Mouse (Mus musculus): ENCODE measurements around the gene Cyyr1. TPM values are rescaled to one million over a fixed set of nuclear protein-coding genes. Genes with fewer than 3 reads are reported as not detected.

The Cyyr1 gene
- polyA plus RNA-seq, 1 experiment from 2014 or later: 4.9 TPM

- H3K4me1 ChIP-seq: no peaks in the 10 kb centered on the region
- H3K9me3 ChIP-seq (replicated peaks): no peaks in the 10 kb centered on the region
- no peak for DNase-seq (ENCODE audit: low spot score)
- WGBS: 85% methylated on average over 3 of the region's 3 CpGs
- no peak overlapping the region for H3K4me3 ChIP-seq
- H3K27me3 ChIP-seq (ENCODE audit: low read depth, poor library complexity, severe bottlenecking): no peaks in the 10 kb centered on the region
- H3K36me3 ChIP-seq: no peaks in the 10 kb centered on the region
- no peak overlapping the region for H3K27ac ChIP-seq (replicated peaks)
These were observed 107.4 kb downstream of the Cyyr1 start for GRCm38 (mm10) chr16:85445801-85446200.

- Histone ChIP-seq H3K4me1 (no peaks in the 10 kb centered on the region), H3K27me3 (ENCODE audit: low read depth, poor library complexity, severe bottlenecking) (no peaks in the 10 kb centered on the region), H3K27ac (replicated peaks) (no peak overlapping the region), H3K4me3 (no peak overlapping the region), H3K36me3 (no peaks in the 10 kb centered on the region), H3K9me3 (replicated peaks) (no peaks in the 10 kb centered on the region)
- 59% methylated on average over 2 of the region's 2 CpGs for WGBS
- DNase-seq (ENCODE audit: low spot score): no peak
These were observed 117.8 kb downstream of the Cyyr1 start for GRCm38 (mm10) chr16:85435427-85435826.

- H3K27me3 ChIP-seq (ENCODE audit: low read depth, poor library complexity, severe bottlenecking): no peaks in the 10 kb centered on the region
- no peak overlapping the region for H3K27ac ChIP-seq (replicated peaks)
- no peaks in the 10 kb centered on the region for H3K36me3 ChIP-seq
- no peaks in the 10 kb centered on the region for H3K9me3 ChIP-seq (replicated peaks)
- no peaks in the 10 kb centered on the region for H3K4me1 ChIP-seq
- no peak overlapping the region for H3K4me3 ChIP-seq
- no peak for DNase-seq (ENCODE audit: low spot score)
- 50% methylated on average over 3 of the region's 3 CpGs for WGBS
These were observed 124.0 kb downstream of the Cyyr1 start for GRCm38 (mm10) chr16:85429173-85429572.

GRCm38 (mm10) chr16:85422889-85423288, 130.3 kb downstream of the Cyyr1 start:
- no peak for DNase-seq (ENCODE audit: low spot score)
- H3K36me3 ChIP-seq: no peaks in the 10 kb centered on the region
- 78% methylated on average over 2 of the region's 2 CpGs for WGBS

GRCm38 (mm10) chr16:85415415-85415814, 137.8 kb downstream of the Cyyr1 start:
- no peak for DNase-seq (ENCODE audit: low spot score)
- no peaks in the 10 kb centered on the region for H3K36me3 ChIP-seq
- 89% methylated on average over 3 of the region's 3 CpGs for WGBS
- H3K27ac ChIP-seq (replicated peaks): no peak overlapping the region
- no peaks in the 10 kb centered on the region for H3K9me3 ChIP-seq (replicated peaks)
- no peak overlapping the region for H3K4me3 ChIP-seq
- no peaks in the 10 kb centered on the region for H3K4me1 ChIP-seq
- no peaks in the 10 kb centered on the region for H3K27me3 ChIP-seq (ENCODE audit: low read depth, poor library complexity, severe bottlenecking)

More at GRCm38 (mm10) chr16:85422889-85423288, 130.3 kb downstream of the Cyyr1 start:
- no peak overlapping the region for H3K27ac ChIP-seq (replicated peaks)
- H3K4me1 ChIP-seq: no peaks in the 10 kb centered on the region
- H3K4me3 ChIP-seq: no peak overlapping the region
- H3K9me3 ChIP-seq (replicated peaks): no peaks in the 10 kb centered on the region
- no peaks in the 10 kb centered on the region for H3K27me3 ChIP-seq (ENCODE audit: low read depth, poor library complexity, severe bottlenecking)

- Histone ChIP-seq H3K4me3 (no peak overlapping the region), H3K27ac (replicated peaks) (no peak overlapping the region), H3K36me3 (no peaks in the 10 kb centered on the region), H3K27me3 (ENCODE audit: low read depth, poor library complexity, severe bottlenecking) (no peaks in the 10 kb centered on the region), H3K4me1 (peaks cover 9% of the 10 kb centered on the region), H3K9me3 (replicated peaks) (no peaks in the 10 kb centered on the region)
- WGBS: 45% methylated on average over 4 of the region's 4 CpGs
- peak; percentile 16 for DNase-seq (ENCODE audit: low spot score)
These were observed 159.7 kb downstream of the Cyyr1 start for GRCm38 (mm10) chr16:85393430-85393948.

- Histone ChIP-seq H3K9me3 (replicated peaks) (no peaks in the 10 kb centered on the region), H3K27me3 (ENCODE audit: low read depth, poor library complexity, severe bottlenecking) (no peaks in the 10 kb centered on the region), H3K27ac (replicated peaks) (no peak overlapping the region), H3K4me1 (no peaks in the 10 kb centered on the region), H3K4me3 (no peak overlapping the region), H3K36me3 (no peaks in the 10 kb centered on the region)
- WGBS: 70% methylated on average over 5 of the region's 5 CpGs
- DNase-seq (ENCODE audit: low spot score): no peak
These were observed 166.4 kb downstream of the Cyyr1 start for GRCm38 (mm10) chr16:85386801-85387200.

Other genes starting within 250 kb of the Cyyr1 start
- 15.2 and 17.7 TPM in 2 replicates for gene Adamts1, start 249.7 kb upstream of the Cyyr1 start, polyA plus RNA-seq (2016; fragmentation: Nextera tagmentation; extraction: Ambion mirVana)

Measured in midbrain, embryonic 10.5 days (tissue).